In the genomic region with DNA sequence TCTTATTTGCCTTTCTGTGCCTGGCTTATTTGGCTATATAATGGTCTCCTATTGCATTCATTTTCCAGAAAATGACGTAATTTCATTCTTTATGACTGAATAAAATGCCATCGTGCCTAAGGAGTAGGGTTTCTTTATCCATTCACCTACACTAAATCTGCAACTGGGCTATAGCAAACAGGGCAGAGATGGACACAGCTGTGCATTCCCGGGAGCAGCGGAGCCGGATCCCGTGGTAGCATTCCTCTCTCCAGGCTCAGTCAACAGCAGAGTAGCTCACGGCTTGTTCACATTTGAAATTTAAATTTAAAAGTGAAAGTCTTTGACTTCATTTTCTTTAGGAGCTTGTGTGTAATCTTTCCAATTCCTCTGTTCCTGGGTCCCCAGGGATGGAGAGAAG, we compare ENCODE assay signal across 16 mouse cellular contexts.
"Had no signal": no experiment of that assay in that cellular context is flagged by ENCODE, and none has a peak within 500 bp of the region (broad histone marks: within the 10 kb centered on the region; RNA-seq: fewer than 3 reads in every experiment).

No protein-coding gene starts in this region.

- H3K9me3 ChIP-seq: liver, embryonic 13.5 days; midbrain, embryonic 13.5 days; neural tube, embryonic 12.5 days; stomach, embryonic 15.5 days had no signal

- H3K9ac ChIP-seq: liver, embryonic 13.5 days; midbrain, embryonic 13.5 days; neural tube, embryonic 12.5 days; stomach, embryonic 15.5 days had no signal

- H3K4me2 ChIP-seq: liver, embryonic 13.5 days; midbrain, embryonic 13.5 days; neural tube, embryonic 12.5 days; stomach, embryonic 15.5 days had no signal

- DNase-seq: kidney, adult 2 months; kidney, postnatal 25 days; liver, embryonic 13.5 days; lung, adult 2 months; lung, postnatal 14 days; lung, postnatal 4 days; retina, postnatal 1 day; right cerebral cortex, postnatal 25 days; spleen, adult 18-20 months; thymus, adult 18-20 months; thymus, postnatal 36 days had no signal

- H3K4me3 ChIP-seq: liver, embryonic 13.5 days; midbrain, embryonic 13.5 days; neural tube, embryonic 12.5 days; stomach, embryonic 15.5 days had no signal

- H3K36me3 ChIP-seq: liver, embryonic 13.5 days; midbrain, embryonic 13.5 days; neural tube, embryonic 12.5 days; stomach, embryonic 15.5 days had no signal

- H3K27me3 ChIP-seq: liver, embryonic 13.5 days; midbrain, embryonic 13.5 days; neural tube, embryonic 12.5 days; stomach, embryonic 15.5 days had no signal

- H3K27ac ChIP-seq: kidney, postnatal 0 days; liver, embryonic 13.5 days; midbrain, embryonic 13.5 days; neural tube, embryonic 12.5 days; stomach, embryonic 15.5 days had no signal

- ATAC-seq: intestine, postnatal 0 days; midbrain, embryonic 13.5 days had no signal

- H3K4me1 ChIP-seq: liver, embryonic 13.5 days; stomach, embryonic 15.5 days had no signal
